Mouse (Mus musculus) forebrain, postnatal 0 days (tissue): ENCODE measurements at regions not wholly inside any gene's neighbourhood (a gene's known extent, or its start where the extent isn't known, plus 50 kb on each side); places are given as distances from the start of the nearest gene placed in this dataset.

Experiments used
- ATAC-seq: fragments of 200-750 bp; cut with Nextera tagmentation; 2 replicates; pipeline ENCODE4 v1.8.0; 2017; ENCODE audit warnings: mild to moderate bottlenecking, moderate library complexity
- DNase-seq: peaks from one replicate; pipeline ENCODE4 v3.0.0-alpha.2; 2015
- H3K27ac ChIP-seq: fragments of 300-500 bp; sonication (generic); 2 replicates; pipeline ENCODE4 v1.5.1; 2014; ENCODE audit warnings: low read depth, mild to moderate bottlenecking, antibody characterized with exemption, low read length, moderate library complexity, mixed read lengths
- H3K27me3 ChIP-seq: fragments of 300-500 bp; sonication (generic); 2 replicates; pipeline ENCODE4 v1.6.1; 2014; ENCODE audit warnings: mild to moderate bottlenecking, low read length, mixed read lengths; ENCODE audit not compliant: insufficient read depth
- H3K36me3 ChIP-seq: fragments of 300-500 bp; sonication (generic); 2 replicates; pipeline ENCODE4 v1.6.1; 2014; ENCODE audit warnings: mild to moderate bottlenecking, moderate library complexity; ENCODE audit not compliant: insufficient read depth
- H3K4me1 ChIP-seq: fragments of 300-500 bp; sonication (generic); 2 replicates; pipeline ENCODE4 v1.6.1; 2014; ENCODE audit warnings: antibody characterized with exemption; ENCODE audit not compliant: insufficient read depth
- H3K4me2 ChIP-seq: fragments of 300-500 bp; sonication (generic); 2 replicates; pipeline ENCODE4 v1.6.1; 2014; ENCODE audit warnings: low read depth, mild to moderate bottlenecking, moderate library complexity
- H3K4me3 ChIP-seq: fragments of 300-500 bp; sonication (generic); 2 replicates; pipeline ENCODE4 v1.5.1; 2014; ENCODE audit warnings: low read depth, low read length, mixed read lengths
- H3K9ac ChIP-seq: fragments of 300-500 bp; sonication (generic); 2 replicates; pipeline ENCODE4 v1.6.1; 2014; ENCODE audit warnings: mild to moderate bottlenecking
- H3K9me3 ChIP-seq: fragments of 300-500 bp; sonication (generic); 2 replicates; pipeline ENCODE4 v1.6.1; 2016; ENCODE audit warnings: low read length
- CTCF ChIP-seq: sonication (generic); IDR thresholded peaks from 2 replicates; pipeline ENCODE4 v1.5.1; 2016; ENCODE audit warnings: antibody characterized with exemption, control low read depth, low read depth
- WGBS: fragments of 180-500 bp; shearing (Covaris S2); extraction: QIAGEN DNeasy Blood & Tissue Kit; methylation state at CpG from one replicate; pipeline ENCODE4 v1.1.7; 2014; 5-methylcytosine and 5-hydroxymethylcytosine counted together

- DNase-seq: no peak
- 35% methylated on average over 8 of the region's 8 CpGs for WGBS
- H3K4me3 ChIP-seq: no peak overlapping the region
- no peak overlapping the region for H3K4me2 ChIP-seq
- H3K36me3 ChIP-seq: no peaks in the 10 kb centered on the region
- no peak overlapping the region for H3K27ac ChIP-seq
- no peaks in the 10 kb centered on the region for H3K27me3 ChIP-seq
- H3K9ac ChIP-seq: no peak overlapping the region
- ATAC-seq: no peak
- H3K4me1 ChIP-seq: 0 out of 2 replicates have a peak, but pooled peaks cover 10% of the 10 kb centered on the region
- no peak for TF ChIP-seq CTCF
- H3K9me3 ChIP-seq: no peaks in the 10 kb centered on the region
Measured at GRCm38 (mm10) chr4:45713046-45713706, 85.6 kb upstream of the Aldh1b1 start.

- Histone ChIP-seq H3K4me1 (no peaks in the 10 kb centered on the region), H3K27ac (no peak overlapping the region), H3K4me2 (no peak overlapping the region), H3K36me3 (no peaks in the 10 kb centered on the region), H3K27me3 (no peaks in the 10 kb centered on the region), H3K9ac (no peak overlapping the region), H3K9me3 (no peaks in the 10 kb centered on the region), H3K4me3 (no peak overlapping the region)
- TF ChIP-seq CTCF: no peak
- DNase-seq: no peak
- no peak for ATAC-seq
- 61% methylated on average over 7 of the region's 7 CpGs for WGBS
Measured at GRCm38 (mm10) chr4:45703997-45704396, 94.8 kb upstream of the Aldh1b1 start.

GRCm38 (mm10) chr4:45699601-45700000 lies 99.2 kb upstream of the Aldh1b1 start:
- H3K4me2 ChIP-seq: no peak overlapping the region
- H3K4me1 ChIP-seq: no peaks in the 10 kb centered on the region
- H3K27me3 ChIP-seq: no peaks in the 10 kb centered on the region
- 72% methylated on average over 3 of the region's 3 CpGs for WGBS
- H3K27ac ChIP-seq: no peak overlapping the region
- ATAC-seq: no peak
- H3K9me3 ChIP-seq: no peaks in the 10 kb centered on the region
- H3K4me3 ChIP-seq: no peak overlapping the region
- H3K9ac ChIP-seq: no peak overlapping the region
- DNase-seq: no peak
- TF ChIP-seq CTCF: no peak
- H3K36me3 ChIP-seq: no peaks in the 10 kb centered on the region

- WGBS: 35% methylated on average over 1 of the region's 1 CpGs
- no peak overlapping the region for H3K9ac ChIP-seq
- no peak overlapping the region for H3K4me3 ChIP-seq
- no peak for DNase-seq
- no peak overlapping the region for H3K27ac ChIP-seq
- H3K36me3 ChIP-seq: no peaks in the 10 kb centered on the region
- no peaks in the 10 kb centered on the region for H3K27me3 ChIP-seq
- ATAC-seq: no peak
- no peak overlapping the region for H3K4me2 ChIP-seq
- TF ChIP-seq CTCF: no peak
- H3K4me1 ChIP-seq: peaks cover 11% of the 10 kb centered on the region
- H3K9me3 ChIP-seq: no peaks in the 10 kb centered on the region
Measured at GRCm38 (mm10) chr4:45695239-45695638, 103.6 kb upstream of the Aldh1b1 start.

GRCm38 (mm10) chr4:45689991-45690916 lies 108.6 kb upstream of the Aldh1b1 start:
- H3K27me3 ChIP-seq: no peaks in the 10 kb centered on the region
- peak; percentile 71 for DNase-seq
- peak overlapping the region; percentile 81 for H3K27ac ChIP-seq
- H3K4me2 ChIP-seq: no peak overlapping the region
- ATAC-seq: peak; percentile 91
- H3K36me3 ChIP-seq: no peaks in the 10 kb centered on the region
- H3K9ac ChIP-seq: 0 out of 2 replicates have a peak overlapping the region, but pooled peaks have one; percentile 39
- H3K4me1 ChIP-seq: peaks cover 18% of the 10 kb centered on the region
- TF ChIP-seq CTCF: no peak
- WGBS: 24% methylated on average over 12 of the region's 12 CpGs
- no peak overlapping the region for H3K4me3 ChIP-seq
- H3K9me3 ChIP-seq: no peaks in the 10 kb centered on the region

GRCm38 (mm10) chr4:45689572-45689971 lies 109.2 kb upstream of the Aldh1b1 start:
- Histone ChIP-seq H3K4me2 (no peak overlapping the region), H3K27ac (peak overlapping the region; percentile 81)
- WGBS: 20% methylated on average over 5 of the region's 5 CpGs

GRCm38 (mm10) chr4:45688233-45688632 lies 110.6 kb upstream of the Aldh1b1 start:
- Histone ChIP-seq H3K4me1 (peaks cover 18% of the 10 kb centered on the region), H3K9me3 (no peaks in the 10 kb centered on the region), H3K4me3 (no peak overlapping the region), H3K4me2 (no peak overlapping the region), H3K36me3 (no peaks in the 10 kb centered on the region), H3K27ac (no peak overlapping the region), H3K9ac (no peak overlapping the region), H3K27me3 (no peaks in the 10 kb centered on the region)
- DNase-seq (no peak), ATAC-seq (no peak)
- TF ChIP-seq CTCF: no peak
- WGBS: 53% methylated on average over 7 of the region's 7 CpGs

More at GRCm38 (mm10) chr4:45689572-45689971, 109.2 kb upstream of the Aldh1b1 start:
- TF ChIP-seq CTCF: no peak
- no peaks in the 10 kb centered on the region for H3K9me3 ChIP-seq
- H3K4me1 ChIP-seq: peaks cover 18% of the 10 kb centered on the region
- no peaks in the 10 kb centered on the region for H3K27me3 ChIP-seq
- H3K36me3 ChIP-seq: no peaks in the 10 kb centered on the region
- H3K4me3 ChIP-seq: no peak overlapping the region
- ATAC-seq (0 out of 2 replicates have a peak, but pooled peaks have one; percentile 12), DNase-seq (no peak)
- 0 out of 2 replicates have a peak overlapping the region, but pooled peaks have one; percentile 39 for H3K9ac ChIP-seq
